Mouse (Mus musculus) intestine, embryonic 16.5 days (tissue): ENCODE results near the gene Fmo1. TPM values are rescaled to one million over a fixed set of nuclear protein-coding genes. Genes with fewer than 3 reads are reported as not detected.

Experiments
- ATAC-seq: fragments of 200-750 bp; cut with Nextera tagmentation; 2 replicates; pipeline ENCODE4 v1.8.0; 2017; ENCODE audit warnings: moderate TSS enrichment, moderate library complexity
- H3K27ac ChIP-seq: fragments of 300-500 bp; sonication (generic); 2 replicates; pipeline ENCODE4 v1.5.1; 2014; ENCODE audit warnings: mild to moderate bottlenecking, low read length
- H3K27me3 ChIP-seq: fragments of 300-500 bp; sonication (generic); replicated peaks from 2 replicates; pipeline ENCODE4 v1.6.1; 2014; ENCODE audit warnings: low read length, control low read depth, mixed read lengths; ENCODE audit not compliant: control insufficient read depth, insufficient read depth
- H3K36me3 ChIP-seq: fragments of 300-500 bp; sonication (generic); 2 replicates; pipeline ENCODE4 v1.6.1; 2014; ENCODE audit warnings: low read length, control low read depth; ENCODE audit not compliant: control insufficient read depth, insufficient read depth
- H3K4me1 ChIP-seq: fragments of 300-500 bp; sonication (generic); 2 replicates; pipeline ENCODE4 v1.6.1; 2014; ENCODE audit warnings: low read length, control low read depth, mixed read lengths; ENCODE audit not compliant: control insufficient read depth, insufficient read depth
- H3K4me2 ChIP-seq: fragments of 300-500 bp; sonication (generic); 2 replicates; pipeline ENCODE4 v1.6.1; 2014; ENCODE audit warnings: low read depth, low read length, control low read depth
- H3K4me3 ChIP-seq: fragments of 300-500 bp; sonication (generic); 2 replicates; pipeline ENCODE4 v1.5.1; 2014; ENCODE audit warnings: mild to moderate bottlenecking, low read length
- H3K9ac ChIP-seq: fragments of 300-500 bp; sonication (generic); 2 replicates; pipeline ENCODE4 v1.6.1; 2014; ENCODE audit warnings: low read depth, low read length
- H3K9me3 ChIP-seq: fragments of 300-500 bp; sonication (generic); 2 replicates; pipeline ENCODE4 v1.6.1; 2016; ENCODE audit warnings: low read length, control low read depth; ENCODE audit not compliant: control insufficient read depth
- WGBS: fragments of 180-500 bp; shearing (Covaris S2); extraction: QIAGEN DNeasy Blood & Tissue Kit; methylation state at CpG from one replicate; pipeline ENCODE4 v1.1.7; 2014; 5-methylcytosine and 5-hydroxymethylcytosine counted together
- polyA plus RNA-seq: library from polyadenylated mRNA; unstranded; fragments of >200 nt; fragmentation: Nextera tagmentation; extraction: Ambion mirVana; gene quantifications from 2 replicates; pipeline ENCODE4 v1.2.1, GENCODE M21; 2015

Gene Fmo1
- polyA plus RNA-seq, 1 experiment from 2014 or later = 12.8 TPM

DNA sequence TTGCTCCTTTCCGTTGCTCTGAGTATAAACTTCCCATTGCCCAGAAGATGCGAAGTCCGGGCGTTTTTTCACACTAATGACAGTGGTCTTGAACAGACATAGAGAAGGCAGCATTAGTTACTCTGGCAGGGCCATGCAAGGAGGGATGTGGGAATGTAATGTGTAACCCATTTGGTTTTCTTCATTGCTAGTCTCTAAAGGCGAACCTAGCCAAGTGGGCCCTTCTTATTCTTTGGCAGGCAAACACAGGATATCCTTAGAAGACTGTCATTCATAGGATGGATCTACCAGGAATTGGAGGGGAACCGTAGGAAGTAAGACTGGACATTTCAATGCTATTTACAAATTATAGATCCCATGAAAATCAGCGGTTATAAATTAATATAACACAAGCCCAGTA, 21.2 kb upstream of the Fmo1 start:
- ATAC-seq = no peak
- Histone ChIP-seq H3K9ac (no peak overlapping the region), H3K4me2 (no peak overlapping the region), H3K27ac (no peak overlapping the region), H3K4me1 (no peaks in the 10 kb centered on the region), H3K27me3 (no peaks in the 10 kb centered on the region), H3K36me3 (no peaks in the 10 kb centered on the region), H3K4me3 (no peak overlapping the region), H3K9me3 (no peaks in the 10 kb centered on the region)
- 93% methylated on average over 7 of the region's 7 CpGs for WGBS

DNA sequence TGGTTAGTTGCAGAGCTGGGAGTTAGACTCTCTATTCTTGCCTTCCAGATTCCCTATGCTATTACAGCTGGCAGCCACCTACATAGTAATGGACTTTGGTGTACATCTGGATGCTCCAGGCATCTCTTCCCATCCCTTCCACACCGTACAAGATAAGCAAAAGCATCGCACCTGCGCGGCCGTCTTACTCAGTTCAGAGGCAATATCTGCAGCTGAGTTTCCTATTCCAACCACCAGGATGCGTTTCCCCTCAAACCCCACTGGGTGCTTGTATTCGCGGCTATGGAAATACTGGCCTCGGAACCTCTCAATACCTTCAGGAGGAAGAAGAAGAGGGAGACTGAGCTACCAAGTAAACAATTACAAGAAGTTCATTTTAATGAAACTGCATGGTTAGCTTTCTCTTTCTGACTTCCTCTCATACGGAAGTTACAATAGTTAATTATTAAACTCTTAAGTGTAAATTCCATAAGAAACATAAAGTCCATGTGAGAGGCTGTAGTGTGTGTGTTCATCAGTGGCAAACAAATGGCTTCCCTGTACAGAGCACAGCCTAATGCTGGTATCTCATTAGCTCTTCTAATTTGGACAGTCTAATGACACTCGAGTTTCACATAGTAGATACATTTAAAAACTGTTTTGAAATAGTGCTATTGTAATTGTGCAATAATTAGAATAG, 19.9 kb upstream of the Fmo1 start:
- WGBS = 63% methylated on average over 11 of the region's 11 CpGs
- no peaks in the 10 kb centered on the region for H3K4me1 ChIP-seq
- peak overlapping the region; percentile 72 for H3K27ac ChIP-seq
- H3K4me3 ChIP-seq = peak overlapping the region; percentile 19; the same call in 1 of the 2 replicates
- peak overlapping the region; percentile 34; the same call in 1 of the 2 replicates for H3K4me2 ChIP-seq
- H3K9me3 ChIP-seq = no peaks in the 10 kb centered on the region
- ATAC-seq = peak; percentile 96
- H3K27me3 ChIP-seq = no peaks in the 10 kb centered on the region
- no peaks in the 10 kb centered on the region for H3K36me3 ChIP-seq
- no peak overlapping the region for H3K9ac ChIP-seq

DNA sequence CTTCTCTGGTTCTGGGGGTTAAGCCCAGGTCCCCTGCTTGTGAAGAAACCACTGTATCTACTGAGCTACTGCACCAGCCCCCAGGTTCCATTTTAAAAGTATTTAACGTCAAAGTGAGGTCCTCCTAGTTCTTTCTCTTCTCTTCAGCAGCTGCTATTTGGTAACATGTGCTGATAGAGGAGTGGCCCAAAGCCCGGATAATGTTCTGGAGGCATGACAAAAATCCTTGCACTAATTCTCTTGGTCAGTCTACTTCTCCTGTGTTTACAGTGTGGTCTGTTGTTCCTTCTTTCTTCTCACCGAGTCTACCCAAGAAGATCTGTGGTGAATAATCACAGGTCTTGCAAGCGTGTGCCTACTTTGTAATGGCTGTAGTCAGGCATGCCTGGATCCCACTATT, 16.3 kb upstream of the Fmo1 start:
- Histone ChIP-seq H3K4me1 (no peaks in the 10 kb centered on the region), H3K27ac (no peak overlapping the region), H3K4me2 (no peak overlapping the region), H3K36me3 (no peaks in the 10 kb centered on the region), H3K4me3 (no peak overlapping the region), H3K9me3 (no peaks in the 10 kb centered on the region), H3K27me3 (no peaks in the 10 kb centered on the region), H3K9ac (no peak overlapping the region)
- ATAC-seq = no peak
- WGBS = 71% methylated on average over 4 of the region's 4 CpGs

DNA sequence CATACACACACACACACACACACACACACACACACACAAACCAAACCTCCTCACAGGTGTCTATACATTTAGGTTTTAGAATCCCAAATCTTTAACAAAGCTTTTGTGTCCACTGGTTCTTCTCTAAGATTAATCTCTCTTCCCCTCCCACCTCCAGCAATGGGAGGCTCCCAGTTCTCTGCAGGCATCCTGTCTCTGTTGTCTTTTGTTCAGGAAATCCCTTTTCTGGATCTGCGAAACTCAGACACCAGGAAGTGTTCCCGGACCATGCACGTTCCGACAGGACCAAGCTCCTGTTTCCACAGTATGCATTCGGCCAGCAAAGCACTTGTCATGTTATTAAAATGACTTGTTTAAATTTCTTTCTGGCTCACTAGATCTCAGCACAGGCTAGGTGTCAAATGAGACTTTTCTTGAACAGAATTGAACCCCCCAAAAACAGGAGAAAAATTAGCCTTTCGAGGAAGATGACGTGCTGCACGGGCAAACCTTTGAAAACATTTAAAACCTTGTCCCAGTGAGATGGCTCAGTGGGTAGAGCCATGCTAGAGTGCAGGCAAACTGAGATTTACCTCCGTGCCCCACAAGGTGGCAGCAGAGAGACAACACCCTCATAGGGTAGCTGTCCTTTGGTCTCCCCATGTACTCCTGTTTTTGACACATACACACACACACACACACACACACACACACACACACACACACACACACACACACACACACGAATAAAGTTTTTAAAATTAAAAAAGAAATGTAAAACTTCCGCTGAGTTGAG, 13.4 kb upstream of the Fmo1 start:
- Histone ChIP-seq H3K4me2 (no peak overlapping the region), H3K27me3 (no peaks in the 10 kb centered on the region), H3K36me3 (no peaks in the 10 kb centered on the region), H3K27ac (no peak overlapping the region), H3K4me3 (no peak overlapping the region), H3K4me1 (no peaks in the 10 kb centered on the region), H3K9ac (no peak overlapping the region), H3K9me3 (no peaks in the 10 kb centered on the region)
- WGBS = 60% methylated on average over 11 of the region's 11 CpGs
- peak; percentile 66; the same call in 1 of the 2 replicates for ATAC-seq

DNA sequence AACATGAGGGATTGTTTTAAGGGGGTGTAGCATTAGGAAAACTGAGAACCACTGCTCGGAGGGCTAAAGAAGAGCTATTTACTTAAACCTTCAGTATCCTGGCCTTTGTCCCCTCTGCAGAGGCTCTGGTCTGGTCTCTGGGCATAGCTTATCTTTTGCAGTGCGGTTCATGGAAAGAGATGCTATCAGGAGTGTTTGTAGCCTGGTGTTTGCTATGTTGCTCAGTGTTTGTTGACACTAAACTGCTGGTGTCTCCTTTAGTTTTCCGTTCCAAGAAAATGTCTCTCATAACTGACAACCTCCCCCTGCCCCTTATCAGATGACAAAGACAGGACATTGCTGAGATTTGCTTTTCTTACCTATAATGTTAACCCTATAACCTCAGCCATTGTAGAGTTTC, 8.7 kb upstream of the Fmo1 start:
- no peaks in the 10 kb centered on the region for H3K9me3 ChIP-seq
- H3K4me2 ChIP-seq = no peak overlapping the region
- H3K4me1 ChIP-seq = peaks cover 12% of the 10 kb centered on the region
- H3K27ac ChIP-seq = no peak overlapping the region
- no peak overlapping the region for H3K4me3 ChIP-seq
- WGBS = 33% methylated on average over 3 of the region's 3 CpGs
- H3K9ac ChIP-seq = no peak overlapping the region
- no peaks in the 10 kb centered on the region for H3K36me3 ChIP-seq
- no peaks in the 10 kb centered on the region for H3K27me3 ChIP-seq
- no peak for ATAC-seq

DNA sequence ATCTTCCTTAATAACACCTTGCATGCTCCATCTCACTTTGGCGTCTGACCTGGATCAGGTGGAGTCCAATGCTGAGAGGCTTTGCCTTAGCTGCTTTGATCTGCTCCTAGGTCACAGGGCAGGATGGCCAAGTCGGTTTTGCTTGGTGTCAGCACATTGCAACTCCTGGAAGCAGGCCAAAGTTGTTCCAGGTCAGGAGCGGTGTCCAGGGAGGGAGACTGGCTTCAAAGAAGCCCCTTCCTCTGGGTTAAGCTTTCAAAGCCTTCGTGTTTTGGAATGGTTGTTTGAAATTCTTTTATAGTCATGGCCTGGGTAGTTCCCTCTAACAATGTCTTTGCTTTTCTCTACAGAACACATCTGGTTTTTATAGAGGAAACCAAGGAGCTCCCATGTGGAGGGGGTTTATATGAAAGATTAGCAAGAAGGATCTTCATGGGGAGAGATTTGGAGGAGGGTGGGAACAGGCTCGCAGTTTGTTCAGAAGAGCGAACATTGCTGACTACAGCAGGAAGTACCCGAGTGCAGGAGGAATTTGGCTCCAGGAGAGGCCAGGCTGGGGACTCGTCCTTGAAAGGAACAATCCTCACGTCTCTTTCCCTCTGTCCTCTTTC, 5.4 kb upstream of the Fmo1 start:
- peak; percentile 65 for ATAC-seq
- Histone ChIP-seq H3K4me2 (no peak overlapping the region), H3K4me1 (peaks cover 12% of the 10 kb centered on the region), H3K9me3 (no peaks in the 10 kb centered on the region), H3K27ac (peak overlapping the region; percentile 72), H3K4me3 (no peak overlapping the region), H3K27me3 (no peaks in the 10 kb centered on the region), H3K9ac (no peak overlapping the region), H3K36me3 (no peaks in the 10 kb centered on the region)
- WGBS = 38% methylated on average over 9 of the region's 9 CpGs

DNA sequence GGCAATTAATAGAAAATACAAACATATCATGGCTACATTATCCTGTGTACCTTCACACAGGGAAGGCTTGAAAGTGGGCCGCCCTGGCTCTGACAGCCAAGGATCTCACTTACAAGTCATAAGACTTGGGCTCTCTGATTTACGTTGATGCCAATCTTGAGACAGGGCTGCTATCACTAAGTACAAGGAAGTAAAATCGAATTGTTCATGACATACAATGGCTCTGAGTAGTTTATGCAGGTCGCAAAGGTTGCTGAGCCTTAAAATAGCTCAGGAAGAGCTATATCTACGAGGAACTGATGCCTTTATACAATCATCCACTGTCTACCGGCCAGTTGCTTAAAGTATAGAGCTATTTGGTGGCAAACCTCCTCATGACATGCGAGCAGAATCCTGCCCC, 4.6 kb upstream of the Fmo1 start:
- no peak overlapping the region for H3K4me2 ChIP-seq
- 62% methylated on average over 7 of the region's 7 CpGs for WGBS
- peak; percentile 81 for ATAC-seq

DNA sequence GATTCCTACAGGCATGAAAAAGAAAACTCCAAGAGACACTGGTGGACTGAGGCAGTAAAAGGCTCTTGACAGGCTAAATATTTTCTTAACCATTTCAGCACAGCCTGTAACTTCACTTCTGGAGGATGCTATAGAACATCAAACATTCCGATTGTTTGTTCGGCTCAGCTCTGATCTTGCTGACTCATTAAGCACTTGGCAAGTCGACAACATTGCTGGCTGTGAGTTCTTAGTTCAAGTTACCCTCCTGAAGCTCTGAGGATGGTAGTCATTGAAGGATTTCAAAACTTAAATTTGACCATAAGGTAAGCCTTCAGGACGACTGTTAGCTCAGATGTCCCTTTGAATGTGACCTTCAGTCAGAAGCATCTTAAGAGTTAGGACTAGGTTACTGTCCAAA, 986 bp upstream of the Fmo1 start:
- no peak overlapping the region for H3K9ac ChIP-seq
- H3K27me3 ChIP-seq = no peaks in the 10 kb centered on the region
- no peak overlapping the region for H3K27ac ChIP-seq
- no peaks in the 10 kb centered on the region for H3K36me3 ChIP-seq
- H3K4me1 ChIP-seq = peaks cover 12% of the 10 kb centered on the region
- no peak overlapping the region for H3K4me3 ChIP-seq
- no peak overlapping the region for H3K4me2 ChIP-seq
- 78% methylated on average over 4 of the region's 4 CpGs for WGBS
- no peaks in the 10 kb centered on the region for H3K9me3 ChIP-seq
- ATAC-seq = no peak

More for the DNA sequence above, 4.6 kb upstream of the Fmo1 start:
- Histone ChIP-seq H3K9ac (no peak overlapping the region), H3K9me3 (no peaks in the 10 kb centered on the region), H3K27me3 (no peaks in the 10 kb centered on the region), H3K27ac (peak overlapping the region; percentile 72), H3K4me1 (peaks cover 12% of the 10 kb centered on the region), H3K4me3 (no peak overlapping the region), H3K36me3 (no peaks in the 10 kb centered on the region)

DNA sequence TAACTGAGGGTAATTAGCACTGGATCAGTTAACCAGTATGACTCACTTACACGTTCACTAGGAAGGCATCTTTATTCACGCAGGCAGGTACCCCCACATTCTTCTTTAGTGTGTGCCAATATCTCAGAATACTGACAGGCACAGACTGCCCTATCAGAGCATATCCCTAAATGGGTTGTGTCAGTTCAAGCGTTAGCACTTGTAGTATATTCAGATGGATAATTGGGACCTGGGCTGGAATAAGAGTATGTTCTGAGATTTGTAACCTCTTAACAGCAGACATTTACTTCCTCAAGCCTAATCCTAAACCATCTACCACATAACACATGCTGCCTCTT, 948 bp downstream of the Fmo1 start:
- Histone ChIP-seq H3K4me2 (no peak overlapping the region), H3K4me3 (no peak overlapping the region), H3K9me3 (no peaks in the 10 kb centered on the region), H3K36me3 (no peaks in the 10 kb centered on the region), H3K9ac (no peak overlapping the region), H3K27ac (no peak overlapping the region), H3K27me3 (no peaks in the 10 kb centered on the region), H3K4me1 (no peaks in the 10 kb centered on the region)
- WGBS = 70% methylated on average over 3 of the region's 3 CpGs
- no peak for ATAC-seq
